Mouse (Mus musculus) brown adipose tissue, adult 24 weeks (tissue): ENCODE measurements around the gene Utp4. TPM values are rescaled to one million over a fixed set of nuclear protein-coding genes. Genes with fewer than 3 reads are reported as not detected.
"Not testable (repeated sequence)": the region's sequence is repeated elsewhere in the genome, so short reads cannot be mapped to it uniquely, and the experiment has no call there.

Experiments used
- H3K27ac ChIP-seq: fragments of 200-500 bp; replicated peaks from 2 replicates; pipeline ENCODE4 v1.5.1; 2012; ENCODE audit warnings: low read depth, mild to moderate bottlenecking, low read length
- H3K4me1 ChIP-seq: fragments of 200-500 bp; 2 replicates; pipeline ENCODE4 v1.6.1; 2012; ENCODE audit warnings: low read length, mixed read lengths; ENCODE audit not compliant: control insufficient read depth, insufficient read depth, insufficient read length
- H3K4me3 ChIP-seq: fragments of 200-500 bp; 2 replicates; pipeline ENCODE4 v1.5.1; 2012; ENCODE audit warnings: low read depth, mild to moderate bottlenecking, low read length, moderate library complexity; ENCODE audit not compliant: insufficient read depth
- polyA plus RNA-seq: library from polyadenylated mRNA; stranded (reverse); fragments of >200 nt; gene quantifications from 2 replicates; pipeline ENCODE4 v1.2.4, GENCODE M21; 2012; ENCODE audit not compliant: missing spikeins, insufficient read depth, insufficient read length

Utp4 gene
- polyA plus RNA-seq = 19.8 and 24.4 TPM in 2 replicates

- Histone ChIP-seq H3K4me3 (peak within 1 kb of the TSS; percentile 91), H3K4me1 (peaks cover 7% of the 10 kb centered on the region), H3K27ac (peak within 1 kb of the TSS; percentile 84)
Observed at GRCm38 (mm10) chr8:106893481-106894156, at the start of gene Utp4. Gene Utp4, plus strand, starts transcription at chr8:106893636.

DNA sequence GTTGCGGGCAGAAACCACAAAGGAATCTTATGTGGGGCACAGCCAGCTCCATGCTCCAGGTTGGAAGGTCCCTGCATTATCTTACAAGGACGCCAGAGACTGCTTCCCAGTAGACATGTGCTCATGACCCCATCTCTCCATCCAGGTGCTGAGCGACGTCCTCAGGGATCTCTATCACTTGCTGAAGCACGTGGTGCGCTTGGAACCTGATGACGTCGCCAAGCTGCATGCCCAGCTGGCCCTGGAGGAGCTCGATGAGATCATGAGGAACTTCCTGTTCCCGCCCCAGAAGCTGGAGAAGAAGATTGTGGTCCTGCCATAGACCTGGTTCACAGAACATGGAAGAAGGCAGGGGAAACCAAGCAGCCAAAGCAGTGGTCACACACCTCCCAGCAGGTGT lies 43.4 kb upstream of the Utp4 start:
- Histone ChIP-seq H3K27ac (no peak overlapping the region), H3K4me1 (peaks cover 3% of the 10 kb centered on the region; the same call in 1 of the 2 replicates), H3K4me3 (no peak overlapping the region)

- Histone ChIP-seq H3K27ac (no peak overlapping the region), H3K4me3 (no peak overlapping the region), H3K4me1 (peaks cover 4% of the 10 kb centered on the region)
Observed at GRCm38 (mm10) chr8:106854534-106855241, 38.7 kb upstream of the Utp4 start.

GRCm38 (mm10) chr8:106855242-106855562 lies 38.2 kb upstream of the Utp4 start:
- H3K4me1 ChIP-seq = peaks cover 4% of the 10 kb centered on the region
- H3K27ac ChIP-seq = no peak overlapping the region
- H3K4me3 ChIP-seq = no peak overlapping the region

DNA sequence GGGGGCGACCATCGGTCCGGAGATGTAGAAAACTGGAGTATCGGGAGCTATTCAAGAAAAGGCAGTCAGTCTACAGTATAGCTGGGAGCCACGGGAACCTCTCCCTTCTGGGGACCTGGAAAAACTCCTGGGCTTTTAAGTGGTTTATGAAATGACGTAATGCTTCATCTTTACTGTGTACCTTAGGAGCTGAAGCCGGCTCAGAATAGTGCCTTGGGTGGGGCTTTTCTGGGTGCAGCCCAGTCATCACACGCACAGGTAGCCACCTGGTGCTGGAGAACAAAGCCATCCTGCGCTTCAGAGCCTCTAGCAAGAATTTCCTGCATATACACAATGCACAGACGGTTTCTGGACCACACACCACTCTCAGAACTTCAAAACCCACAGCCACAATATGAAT lies 30.6 kb upstream of the Utp4 start:
- H3K4me1 ChIP-seq = no peaks in the 10 kb centered on the region; the same call in 1 of the 2 replicates
- no peak overlapping the region for H3K27ac ChIP-seq
- no peak overlapping the region for H3K4me3 ChIP-seq

DNA sequence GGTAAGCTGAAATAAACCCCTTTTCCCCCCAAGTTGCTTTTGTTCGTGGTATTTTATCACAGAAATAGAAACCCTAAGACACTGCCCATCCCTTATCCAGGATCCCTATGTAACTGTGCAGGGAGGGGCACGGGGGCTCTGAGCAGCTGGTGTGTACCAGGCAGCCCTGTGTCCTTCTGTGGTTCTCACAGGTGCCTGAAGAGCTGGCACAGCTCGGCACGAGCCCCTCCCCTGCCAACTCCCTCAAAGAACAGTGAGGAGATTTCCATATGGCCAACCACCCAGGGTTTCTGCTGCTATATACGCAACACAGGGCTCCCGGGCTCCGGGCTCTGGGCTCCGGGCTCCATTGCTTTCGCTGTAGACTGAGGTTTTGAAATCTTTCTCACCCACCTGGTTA lies 28.1 kb upstream of the Utp4 start:
- Histone ChIP-seq H3K4me1 (no peaks in the 10 kb centered on the region), H3K27ac (no peak overlapping the region), H3K4me3 (no peak overlapping the region)

- H3K4me3 ChIP-seq = peak within 1 kb of the TSS; percentile 64
- H3K4me1 ChIP-seq = peaks cover 7% of the 10 kb centered on the region; the same call in 1 of the 2 replicates
- H3K27ac ChIP-seq = peak within 1 kb of the TSS; percentile 14; the same call in 1 of the 2 replicates
Observed at GRCm38 (mm10) chr8:106870051-106870450, 23.4 kb upstream of the Utp4 start, which contains the start of gene Has3. Gene Has3, plus strand, starts transcription at chr8:106870242.

- peak overlapping the region; percentile 14; the same call in 1 of the 2 replicates for H3K27ac ChIP-seq
- peak overlapping the region; percentile 64 for H3K4me3 ChIP-seq
- peaks cover 7% of the 10 kb centered on the region; the same call in 1 of the 2 replicates for H3K4me1 ChIP-seq
Observed at GRCm38 (mm10) chr8:106870537-106871327, 22.7 kb upstream of the Utp4 start.

DNA sequence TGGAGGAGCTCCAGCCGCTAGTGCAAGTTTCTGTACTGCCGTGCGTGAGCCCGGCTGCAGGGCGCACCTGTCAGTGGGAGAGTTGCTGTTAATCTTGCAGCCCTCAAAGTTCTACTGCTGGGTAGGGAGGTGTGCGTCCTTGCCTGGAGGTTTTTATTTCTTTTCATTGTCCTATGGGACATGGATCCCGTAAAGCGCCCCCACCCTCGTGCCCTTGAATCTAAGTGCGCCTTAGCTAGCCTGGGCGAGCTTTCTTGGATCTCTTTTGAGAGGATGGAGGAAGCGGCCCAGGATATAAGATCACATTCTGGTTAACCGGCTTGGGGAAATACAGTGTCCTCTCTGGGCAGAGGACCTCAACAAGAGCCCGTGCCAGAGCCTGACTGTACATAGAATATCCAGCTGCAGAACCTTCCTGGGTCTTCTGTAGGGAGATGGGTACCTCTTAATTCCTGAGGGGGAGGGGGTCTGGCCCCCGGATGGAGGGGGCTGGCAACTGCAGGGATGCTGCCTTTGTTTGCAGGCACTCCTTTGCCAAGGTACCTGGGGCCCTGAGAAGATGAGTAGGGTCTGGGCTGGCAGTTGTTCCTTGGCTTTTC lies 22.0 kb upstream of the Utp4 start:
- Histone ChIP-seq H3K4me3 (peak overlapping the region; percentile 64), H3K4me1 (peaks cover 7% of the 10 kb centered on the region; the same call in 1 of the 2 replicates), H3K27ac (no peak overlapping the region)

- H3K27ac ChIP-seq = no peak overlapping the region
- H3K4me1 ChIP-seq = peaks cover 7% of the 10 kb centered on the region; the same call in 1 of the 2 replicates
- H3K4me3 ChIP-seq = peak overlapping the region; percentile 64
Observed at GRCm38 (mm10) chr8:106871931-106872371, 21.5 kb upstream of the Utp4 start.

- peaks cover 7% of the 10 kb centered on the region; the same call in 1 of the 2 replicates for H3K4me1 ChIP-seq
- H3K4me3 ChIP-seq = peak overlapping the region; percentile 10
- no peak overlapping the region for H3K27ac ChIP-seq
Observed at GRCm38 (mm10) chr8:106872454-106873034, 20.9 kb upstream of the Utp4 start.

DNA sequence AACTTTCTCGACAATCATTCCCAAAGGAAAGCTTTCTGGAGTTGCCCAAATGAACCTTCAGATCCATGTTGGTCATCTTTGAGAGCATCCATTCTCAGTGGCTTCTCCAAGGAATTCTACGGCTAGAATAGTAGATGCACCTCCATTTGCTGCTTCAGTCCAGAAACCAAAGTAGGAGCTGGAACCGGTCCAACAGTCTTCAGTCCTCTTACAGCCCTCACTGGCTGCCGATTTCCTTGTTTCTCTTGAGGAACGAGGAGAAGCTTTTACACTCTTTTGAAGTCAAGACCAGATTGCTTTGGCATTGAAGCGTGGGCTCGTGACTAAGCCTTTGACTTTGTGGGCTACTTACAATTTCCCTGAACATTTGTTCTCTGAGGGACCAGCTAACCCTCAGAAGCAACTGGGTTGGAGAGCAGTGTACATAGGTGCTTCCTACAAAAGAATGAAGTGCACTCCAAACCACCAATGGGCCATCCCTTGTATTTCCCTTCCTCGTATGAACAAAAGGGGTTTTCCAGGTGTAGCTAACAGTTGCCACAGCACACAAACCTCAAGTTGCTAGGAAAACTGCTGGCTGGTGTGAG lies 13.2 kb upstream of the Utp4 start:
- Histone ChIP-seq H3K4me3 (no peak overlapping the region), H3K4me1 (peaks cover 10% of the 10 kb centered on the region), H3K27ac (no peak overlapping the region)

GRCm38 (mm10) chr8:106884094-106884493 lies 9.3 kb upstream of the Utp4 start:
- H3K4me3 ChIP-seq, H3K27ac ChIP-seq, H3K4me1 ChIP-seq: not testable (repeated sequence)

GRCm38 (mm10) chr8:106884826-106885400 lies 8.5 kb upstream of the Utp4 start:
- H3K4me3 ChIP-seq, H3K27ac ChIP-seq: not testable (repeated sequence)

More at GRCm38 (mm10) chr8:106884826-106885400, 8.5 kb upstream of the Utp4 start:
- H3K4me1 ChIP-seq = peaks cover 12% of the 10 kb centered on the region
